Mouse (Mus musculus) embryonic facial prominence, embryonic 12.5 days (tissue): ENCODE results near the gene Bcat1. TPM values are rescaled to one million over a fixed set of nuclear protein-coding genes. Genes with fewer than 3 reads are reported as not detected.

Experiments used
- ATAC-seq: fragments of 200-750 bp; cut with Nextera tagmentation; 2 replicates; pipeline ENCODE4 v1.8.0; 2017; ENCODE audit not compliant: insufficient number of reproducible peaks, insufficient read depth, low FRiP score, low TSS enrichment
- H3K27ac ChIP-seq: fragments of 300-500 bp; sonication (generic); 2 replicates; pipeline ENCODE4 v1.5.1; 2016; ENCODE audit warnings: mild to moderate bottlenecking
- H3K27me3 ChIP-seq: fragments of 300-500 bp; sonication (generic); 2 replicates; pipeline ENCODE4 v1.6.1; 2016; ENCODE audit warnings: mild to moderate bottlenecking, moderate library complexity
- H3K36me3 ChIP-seq: fragments of 300-500 bp; sonication (generic); 2 replicates; pipeline ENCODE4 v1.6.1; 2016; ENCODE audit warnings: mild to moderate bottlenecking
- H3K4me1 ChIP-seq: fragments of 300-500 bp; sonication (generic); 2 replicates; pipeline ENCODE4 v1.6.1; 2016
- H3K4me2 ChIP-seq: fragments of 300-500 bp; sonication (generic); replicated peaks from 2 replicates; pipeline ENCODE4 v1.6.1; 2016; ENCODE audit warnings: mild to moderate bottlenecking, moderate library complexity
- H3K4me3 ChIP-seq: fragments of 300-500 bp; sonication (generic); 2 replicates; pipeline ENCODE4 v1.5.1; 2016; ENCODE audit warnings: mild to moderate bottlenecking
- H3K9ac ChIP-seq: fragments of 300-500 bp; sonication (generic); 2 replicates; pipeline ENCODE4 v1.6.1; 2016; ENCODE audit warnings: mild to moderate bottlenecking, moderate library complexity
- H3K9me3 ChIP-seq: fragments of 300-500 bp; sonication (generic); 2 replicates; pipeline ENCODE4 v1.6.1; 2016; ENCODE audit warnings: mild to moderate bottlenecking, moderate library complexity
- WGBS: fragments of 180-500 bp; shearing (Covaris S2); methylation state at CpG from one replicate; pipeline ENCODE4 v1.1.7; 2016; 5-methylcytosine and 5-hydroxymethylcytosine counted together
- polyA plus RNA-seq: library from polyadenylated mRNA; unstranded; fragments of >200 nt; fragmentation: Nextera tagmentation; extraction: Ambion mirVana; gene quantifications from 2 replicates; pipeline ENCODE4 v1.2.1, GENCODE M21; 2016

Bcat1 gene
- polyA plus RNA-seq, 1 experiment from 2014 or later, result 46.8 TPM

- Histone ChIP-seq H3K36me3 (peaks cover 3% of the 10 kb centered on the region; the same call in 1 of the 2 replicates), H3K27ac (no peak overlapping the region), H3K4me3 (no peak overlapping the region), H3K27me3 (no peaks in the 10 kb centered on the region), H3K4me2 (no peak overlapping the region), H3K4me1 (0 out of 2 replicates have a peak, but pooled peaks cover 2% of the 10 kb centered on the region), H3K9me3 (no peaks in the 10 kb centered on the region), H3K9ac (no peak overlapping the region)
- WGBS, result 93% methylated on average over 3 of the region's 3 CpGs
- ATAC-seq, result no peak
Measured at GRCm38 (mm10) chr6:144997229-144997628, 78.8 kb downstream of the Bcat1 start.

DNA sequence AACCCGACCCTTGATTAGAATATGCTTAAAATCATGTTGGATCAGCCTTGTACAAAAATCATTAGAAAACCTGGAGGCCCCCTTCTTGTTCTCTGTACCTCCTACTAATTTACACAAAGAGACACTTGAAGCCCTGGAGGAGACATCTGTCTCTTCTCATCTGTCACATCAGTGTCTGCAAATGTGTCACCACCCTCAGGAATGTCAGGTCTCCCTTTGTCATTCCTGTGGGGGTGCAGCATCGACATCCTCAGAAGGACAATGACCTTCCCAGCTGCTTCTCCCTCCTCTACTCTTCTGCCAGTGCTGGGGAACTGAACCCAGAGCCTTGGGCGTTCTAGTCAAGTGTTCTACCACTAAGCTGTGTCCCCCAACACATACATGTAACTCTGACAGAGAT, 83.9 kb downstream of the Bcat1 start:
- no peaks in the 10 kb centered on the region for H3K36me3 ChIP-seq
- no peaks in the 10 kb centered on the region for H3K27me3 ChIP-seq
- no peaks in the 10 kb centered on the region for H3K9me3 ChIP-seq
- no peak overlapping the region for H3K4me2 ChIP-seq
- no peak for ATAC-seq
- H3K4me1 ChIP-seq, result no peaks in the 10 kb centered on the region; the same call in 1 of the 2 replicates
- H3K27ac ChIP-seq, result no peak overlapping the region
- WGBS, result 53% methylated on average over 3 of the region's 3 CpGs
- no peak overlapping the region for H3K4me3 ChIP-seq
- H3K9ac ChIP-seq, result no peak overlapping the region

GRCm38 (mm10) chr6:144989193-144989592, 86.8 kb downstream of the Bcat1 start:
- H3K27me3 ChIP-seq, result no peaks in the 10 kb centered on the region
- 87% methylated on average over 4 of the region's 4 CpGs for WGBS

GRCm38 (mm10) chr6:144987676-144988075, 88.3 kb downstream of the Bcat1 start:
- WGBS, result 84% methylated on average over 6 of the region's 6 CpGs
- Histone ChIP-seq H3K36me3 (no peaks in the 10 kb centered on the region), H3K27me3 (no peaks in the 10 kb centered on the region), H3K4me2 (no peak overlapping the region), H3K4me3 (no peak overlapping the region), H3K9ac (no peak overlapping the region), H3K27ac (no peak overlapping the region), H3K4me1 (no peaks in the 10 kb centered on the region; the same call in 1 of the 2 replicates), H3K9me3 (no peaks in the 10 kb centered on the region)
- ATAC-seq, result no peak

More at GRCm38 (mm10) chr6:144989193-144989592, 86.8 kb downstream of the Bcat1 start:
- no peak for ATAC-seq
- Histone ChIP-seq H3K4me1 (no peaks in the 10 kb centered on the region; the same call in 1 of the 2 replicates), H3K36me3 (no peaks in the 10 kb centered on the region), H3K4me3 (no peak overlapping the region), H3K27ac (no peak overlapping the region), H3K9me3 (no peaks in the 10 kb centered on the region), H3K9ac (no peak overlapping the region), H3K4me2 (no peak overlapping the region)

- WGBS, result 70% methylated on average over 7 of the region's 7 CpGs
- no peak for ATAC-seq
- Histone ChIP-seq H3K36me3 (no peaks in the 10 kb centered on the region), H3K27me3 (no peaks in the 10 kb centered on the region), H3K27ac (no peak overlapping the region), H3K9me3 (no peaks in the 10 kb centered on the region), H3K4me2 (no peak overlapping the region), H3K9ac (no peak overlapping the region), H3K4me1 (no peaks in the 10 kb centered on the region; the same call in 1 of the 2 replicates), H3K4me3 (no peak overlapping the region)
Measured at GRCm38 (mm10) chr6:144987216-144987615, 88.8 kb downstream of the Bcat1 start.

- H3K27me3 ChIP-seq, result no peaks in the 10 kb centered on the region
- WGBS, result 96% methylated on average over 8 of the region's 8 CpGs
- H3K4me2 ChIP-seq, result no peak overlapping the region
- no peak overlapping the region for H3K4me3 ChIP-seq
- H3K4me1 ChIP-seq, result no peaks in the 10 kb centered on the region; the same call in 1 of the 2 replicates
- H3K9ac ChIP-seq, result no peak overlapping the region
- H3K36me3 ChIP-seq, result no peaks in the 10 kb centered on the region
- no peaks in the 10 kb centered on the region for H3K9me3 ChIP-seq
- ATAC-seq, result no peak
- H3K27ac ChIP-seq, result no peak overlapping the region
Measured at GRCm38 (mm10) chr6:144984221-144984620, 91.8 kb downstream of the Bcat1 start.

DNA sequence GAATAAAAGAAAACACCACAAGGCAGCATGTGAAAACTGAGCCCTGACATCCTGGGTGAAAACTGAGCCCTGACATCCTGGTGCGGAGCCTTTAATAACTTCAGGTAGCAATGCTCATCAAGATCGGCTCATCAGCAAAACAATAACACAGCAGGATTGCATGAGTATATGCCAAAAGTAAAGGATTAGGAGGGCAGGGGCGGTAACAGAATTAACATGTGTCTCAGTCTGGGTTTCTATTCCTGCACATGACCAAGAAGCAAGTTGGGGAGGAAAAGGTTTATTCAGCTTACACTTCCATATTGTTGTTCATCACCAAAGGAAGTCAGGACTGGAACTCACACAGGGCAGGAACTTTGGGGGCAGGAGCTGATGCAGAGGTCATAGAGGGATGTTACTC, 93.9 kb downstream of the Bcat1 start:
- no peaks in the 10 kb centered on the region for H3K9me3 ChIP-seq
- H3K27me3 ChIP-seq, result no peaks in the 10 kb centered on the region
- no peaks in the 10 kb centered on the region for H3K4me1 ChIP-seq
- no peak for ATAC-seq
- no peak overlapping the region for H3K9ac ChIP-seq
- WGBS, result 71% methylated on average over 3 of the region's 3 CpGs
- no peak overlapping the region for H3K27ac ChIP-seq
- no peak overlapping the region for H3K4me2 ChIP-seq
- H3K4me3 ChIP-seq, result no peak overlapping the region
- no peaks in the 10 kb centered on the region for H3K36me3 ChIP-seq

- Histone ChIP-seq H3K9me3 (no peaks in the 10 kb centered on the region), H3K27me3 (no peaks in the 10 kb centered on the region), H3K4me3 (no peak overlapping the region), H3K9ac (no peak overlapping the region), H3K27ac (no peak overlapping the region), H3K4me2 (no peak overlapping the region), H3K36me3 (no peaks in the 10 kb centered on the region), H3K4me1 (no peaks in the 10 kb centered on the region)
- 81% methylated on average over 8 of the region's 8 CpGs for WGBS
- no peak for ATAC-seq
Measured at GRCm38 (mm10) chr6:144972351-144972750, 103.6 kb downstream of the Bcat1 start.

DNA sequence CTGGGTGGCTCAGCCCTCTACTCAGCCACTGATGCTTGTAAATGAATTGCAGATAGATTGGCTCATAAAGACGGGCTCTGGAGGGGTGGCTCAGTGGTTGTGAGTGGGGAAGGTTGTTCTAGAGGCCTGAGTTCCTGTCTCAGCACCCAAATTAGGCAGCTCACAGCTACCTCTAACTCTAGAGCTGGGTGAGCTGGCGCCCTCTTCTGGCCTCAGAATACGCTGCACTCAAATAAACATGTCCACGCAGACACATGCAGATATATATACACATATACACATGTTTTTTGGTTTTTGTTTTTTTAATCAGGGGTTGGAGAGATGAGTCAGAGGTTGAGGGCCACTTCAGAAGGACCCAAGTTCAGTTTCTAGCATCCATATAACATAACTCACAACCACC, 105.1 kb downstream of the Bcat1 start:
- H3K4me1 ChIP-seq, result no peaks in the 10 kb centered on the region
- H3K27ac ChIP-seq, result no peak overlapping the region
- H3K9me3 ChIP-seq, result no peaks in the 10 kb centered on the region
- no peak overlapping the region for H3K4me3 ChIP-seq
- no peaks in the 10 kb centered on the region for H3K27me3 ChIP-seq
- H3K9ac ChIP-seq, result no peak overlapping the region
- WGBS, result 89% methylated on average over 4 of the region's 4 CpGs
- H3K36me3 ChIP-seq, result no peaks in the 10 kb centered on the region
- no peak for ATAC-seq
- H3K4me2 ChIP-seq, result no peak overlapping the region

DNA sequence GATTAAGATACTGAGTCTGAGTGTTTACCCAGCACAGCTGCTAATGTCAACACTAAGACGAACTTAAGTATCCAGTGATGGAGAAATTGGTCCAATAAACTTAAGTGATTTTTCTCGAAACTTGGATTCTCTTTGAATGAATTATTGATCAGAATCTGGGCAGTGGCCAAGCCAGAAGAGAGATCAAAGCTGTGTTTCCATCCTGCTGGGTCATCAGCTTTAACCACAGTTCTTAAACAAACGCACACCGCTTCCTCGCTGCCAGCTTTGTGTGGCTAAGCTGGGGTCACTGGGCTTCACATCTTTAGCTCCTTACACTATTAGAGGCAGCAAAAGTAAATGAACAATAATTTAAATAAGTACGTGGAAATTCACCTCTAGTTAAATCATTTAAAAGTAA, 108.4 kb downstream of the Bcat1 start:
- no peak overlapping the region for H3K9ac ChIP-seq
- no peak overlapping the region for H3K4me2 ChIP-seq
- no peaks in the 10 kb centered on the region for H3K9me3 ChIP-seq
- H3K36me3 ChIP-seq, result no peaks in the 10 kb centered on the region
- H3K27ac ChIP-seq, result no peak overlapping the region
- no peak for ATAC-seq
- no peaks in the 10 kb centered on the region for H3K4me1 ChIP-seq
- no peaks in the 10 kb centered on the region for H3K27me3 ChIP-seq
- H3K4me3 ChIP-seq, result no peak overlapping the region
- WGBS, result 57% methylated on average over 6 of the region's 6 CpGs

- Histone ChIP-seq H3K4me2 (no peak overlapping the region), H3K9ac (no peak overlapping the region), H3K36me3 (no peaks in the 10 kb centered on the region), H3K27ac (no peak overlapping the region), H3K27me3 (no peaks in the 10 kb centered on the region), H3K4me3 (no peak overlapping the region), H3K4me1 (no peaks in the 10 kb centered on the region), H3K9me3 (no peaks in the 10 kb centered on the region)
- 76% methylated on average over 4 of the region's 4 CpGs for WGBS
- ATAC-seq, result no peak
Measured at GRCm38 (mm10) chr6:144964205-144964604, 111.8 kb downstream of the Bcat1 start.

DNA sequence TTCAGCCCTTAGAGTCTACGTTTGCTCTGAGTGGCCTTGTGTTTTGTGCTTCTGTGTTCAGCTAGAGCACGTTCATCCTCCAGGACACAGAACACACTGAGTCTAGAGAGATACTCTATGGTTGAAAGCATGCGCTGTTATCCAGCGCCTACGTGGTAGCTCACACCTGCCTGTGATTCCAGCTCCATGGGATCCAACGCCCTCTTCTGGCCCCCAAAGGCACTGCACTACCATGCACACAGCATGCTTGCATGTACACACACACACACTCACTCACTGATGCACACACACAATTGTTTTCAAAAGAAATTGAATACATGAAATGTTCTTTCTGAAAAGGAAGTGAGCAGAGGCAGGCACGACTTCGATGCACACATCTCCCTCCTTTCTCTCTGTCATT, 112.8 kb downstream of the Bcat1 start:
- no peaks in the 10 kb centered on the region for H3K9me3 ChIP-seq
- 85% methylated on average over 8 of the region's 8 CpGs for WGBS

DNA sequence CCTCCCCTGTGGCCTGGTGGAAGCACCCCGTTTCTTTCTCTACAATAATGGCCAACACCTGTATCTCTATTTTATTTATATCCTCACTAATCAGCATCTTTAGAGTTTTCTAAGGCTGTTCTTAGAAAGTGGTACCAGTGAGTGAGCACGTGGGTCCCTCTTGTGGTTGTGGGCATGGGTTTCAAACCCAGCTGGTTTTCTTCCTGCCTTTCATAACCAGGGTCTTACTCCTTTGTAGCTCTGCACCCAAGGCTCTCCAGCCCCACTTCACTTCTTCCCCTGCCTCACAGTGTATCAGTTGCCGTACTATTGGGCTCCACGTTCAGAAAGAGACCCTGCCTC, 114.0 kb downstream of the Bcat1 start:
- no peak overlapping the region for H3K4me3 ChIP-seq
- no peak overlapping the region for H3K4me2 ChIP-seq
- no peak overlapping the region for H3K9ac ChIP-seq
- no peak overlapping the region for H3K27ac ChIP-seq
- H3K36me3 ChIP-seq, result no peaks in the 10 kb centered on the region
- 65% methylated on average over 4 of the region's 4 CpGs for WGBS
- ATAC-seq, result no peak
- no peaks in the 10 kb centered on the region for H3K27me3 ChIP-seq
- H3K4me1 ChIP-seq, result no peaks in the 10 kb centered on the region
- no peaks in the 10 kb centered on the region for H3K9me3 ChIP-seq

More for the DNA sequence above, 112.8 kb downstream of the Bcat1 start:
- H3K27me3 ChIP-seq, result no peaks in the 10 kb centered on the region
- no peak overlapping the region for H3K4me3 ChIP-seq
- H3K36me3 ChIP-seq, result no peaks in the 10 kb centered on the region
- no peaks in the 10 kb centered on the region for H3K4me1 ChIP-seq
- no peak overlapping the region for H3K9ac ChIP-seq
- ATAC-seq, result no peak
- no peak overlapping the region for H3K27ac ChIP-seq
- H3K4me2 ChIP-seq, result no peak overlapping the region
